Mouse (Mus musculus) adrenal gland, postnatal 25 days (tissue): ENCODE measurements at regions not wholly inside any gene's neighbourhood (a gene's known extent, or its start where the extent isn't known, plus 50 kb on each side); places are given as distances from the start of the nearest gene placed in this dataset.
"Not testable (repeated sequence)": the region's sequence is repeated elsewhere in the genome, so short reads cannot be mapped to it uniquely, and the experiment has no call there.

ENCODE experiments used
- DNase-seq: peaks from one replicate; pipeline ENCODE4 v3.0.0; 2021; ENCODE audit warnings: mixed read lengths

DNA sequence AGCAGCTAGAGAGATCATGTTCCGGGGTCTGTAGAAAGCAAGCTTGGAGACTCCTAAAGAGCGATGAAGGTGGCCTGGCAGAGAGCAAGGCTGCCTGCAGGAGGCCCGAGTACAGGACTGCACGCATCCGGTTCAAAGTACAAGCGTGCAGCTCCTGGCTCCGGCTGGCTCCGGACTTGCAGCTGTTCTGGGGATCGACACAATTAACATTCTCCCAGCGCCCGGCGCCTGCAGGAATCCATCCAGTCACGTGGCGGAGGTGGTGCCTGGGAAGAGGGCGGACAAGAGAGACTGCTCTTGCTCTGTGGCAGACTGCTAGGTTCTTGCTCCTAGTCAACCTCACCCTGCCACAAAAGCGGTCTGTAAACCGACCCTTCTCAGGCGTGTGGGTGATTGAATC lies 86.9 kb downstream of the Bdh1 start:
- peak; percentile 76 for DNase-seq

DNA sequence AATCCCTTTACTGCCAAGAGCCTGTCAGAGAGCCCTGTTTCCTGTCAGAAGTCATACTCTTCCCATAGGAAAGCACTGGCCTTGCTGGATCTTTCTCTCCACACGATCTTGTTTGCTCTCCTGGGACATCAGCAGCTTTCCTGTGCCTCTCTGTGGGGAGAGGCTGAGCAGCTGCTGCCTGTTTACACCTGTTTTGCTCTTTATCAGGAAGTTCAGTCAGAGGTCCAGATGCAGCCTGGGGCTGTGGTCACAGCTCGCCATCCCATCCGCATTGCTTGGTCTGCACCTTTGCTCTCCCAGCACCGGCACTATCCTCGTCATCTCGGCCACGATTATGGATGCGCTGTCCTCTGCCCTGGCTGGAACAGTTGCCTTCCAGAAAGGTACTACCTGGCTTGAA lies 88.0 kb downstream of the Bdh1 start:
- no peak for DNase-seq

DNA sequence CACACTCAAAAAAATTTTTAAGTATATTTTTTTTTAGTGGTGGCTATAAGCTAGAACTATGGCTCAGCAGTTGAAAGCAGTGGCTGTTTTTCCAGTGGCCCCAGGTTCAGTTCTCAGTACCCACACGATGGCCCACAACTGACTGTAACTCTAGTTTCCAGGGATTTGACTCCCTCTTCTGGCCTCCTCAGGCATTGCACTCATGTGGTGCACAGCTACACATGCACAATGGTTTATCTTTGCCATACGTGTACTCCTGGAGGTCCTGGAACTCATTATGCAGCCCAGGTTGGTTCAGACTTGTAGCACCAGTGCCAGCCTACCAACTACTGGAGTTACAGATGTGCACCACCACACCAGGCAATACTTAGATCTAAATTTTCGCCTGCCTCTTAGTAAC lies 96.7 kb downstream of the Bdh1 start:
- no peak for DNase-seq

DNA sequence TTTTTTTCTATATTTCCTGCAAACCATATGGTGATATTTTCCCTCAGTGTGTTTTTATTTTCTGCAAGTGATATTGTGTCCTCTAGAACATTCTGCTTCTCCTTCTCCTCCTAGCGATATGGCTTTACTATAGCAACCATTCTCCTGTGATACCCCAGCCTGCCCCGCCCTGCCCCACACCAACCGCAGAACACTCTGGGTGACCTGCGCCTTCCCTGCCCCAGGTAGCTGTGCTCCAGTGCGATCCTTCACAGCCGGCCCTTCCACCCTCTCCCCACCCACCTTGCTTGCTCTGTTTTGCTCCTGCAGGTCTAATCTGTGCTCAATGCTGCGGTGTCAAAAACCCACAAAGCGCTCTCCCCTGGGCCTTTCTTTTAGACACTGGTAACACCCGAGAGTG lies 98.0 kb downstream of the Bdh1 start:
- no peak for DNase-seq

DNA sequence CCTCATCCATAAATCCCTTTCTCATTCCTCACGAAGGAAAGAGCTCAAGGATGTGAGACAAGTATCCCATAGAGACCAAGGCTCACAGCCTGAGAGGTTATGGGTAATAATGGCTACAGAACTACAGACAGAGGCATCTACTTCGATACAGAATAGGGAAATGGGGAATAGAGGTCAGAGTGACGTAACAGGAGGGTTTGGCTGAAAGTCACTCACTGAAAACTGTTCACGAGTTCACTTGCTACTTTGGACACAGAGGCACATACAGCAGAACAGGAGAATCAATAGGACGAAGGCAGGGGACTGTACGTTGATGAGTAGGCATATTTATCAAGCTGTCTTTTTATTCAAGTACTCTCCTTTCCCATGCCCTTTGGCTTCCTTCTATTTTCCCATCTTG lies 99.7 kb downstream of the Bdh1 start:
- no peak for DNase-seq

DNA sequence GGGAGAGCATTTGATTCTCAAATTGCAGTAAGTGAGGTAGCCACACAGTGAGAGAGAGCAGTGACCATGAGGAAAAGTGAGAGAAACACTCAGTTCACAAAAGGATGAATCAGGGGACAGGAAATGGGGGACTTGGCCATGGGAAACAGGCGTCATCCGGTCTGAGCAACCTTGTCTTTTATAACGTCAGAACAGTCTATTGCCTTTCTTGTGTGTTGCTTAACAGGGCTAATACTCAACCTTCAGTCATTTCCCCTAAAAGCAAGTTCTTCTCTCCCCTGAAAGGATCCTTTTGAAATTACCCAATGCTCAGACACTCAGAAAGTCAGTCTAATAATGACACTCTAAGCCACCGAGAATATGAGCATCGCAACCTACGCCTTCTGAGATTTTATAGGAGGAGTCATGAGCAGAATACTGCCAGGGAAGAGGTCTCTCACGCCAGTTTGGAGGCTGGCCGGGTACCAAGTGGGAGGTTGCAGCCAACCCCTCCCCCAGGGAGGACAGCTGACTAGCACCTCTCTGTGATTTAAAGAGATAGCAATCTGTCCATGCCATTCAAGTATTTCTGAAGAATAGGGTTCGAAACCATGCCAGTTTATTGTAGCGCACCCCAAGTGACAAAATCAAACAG lies 104.7 kb downstream of the Bdh1 start:
- peak; percentile 83 for DNase-seq

DNA sequence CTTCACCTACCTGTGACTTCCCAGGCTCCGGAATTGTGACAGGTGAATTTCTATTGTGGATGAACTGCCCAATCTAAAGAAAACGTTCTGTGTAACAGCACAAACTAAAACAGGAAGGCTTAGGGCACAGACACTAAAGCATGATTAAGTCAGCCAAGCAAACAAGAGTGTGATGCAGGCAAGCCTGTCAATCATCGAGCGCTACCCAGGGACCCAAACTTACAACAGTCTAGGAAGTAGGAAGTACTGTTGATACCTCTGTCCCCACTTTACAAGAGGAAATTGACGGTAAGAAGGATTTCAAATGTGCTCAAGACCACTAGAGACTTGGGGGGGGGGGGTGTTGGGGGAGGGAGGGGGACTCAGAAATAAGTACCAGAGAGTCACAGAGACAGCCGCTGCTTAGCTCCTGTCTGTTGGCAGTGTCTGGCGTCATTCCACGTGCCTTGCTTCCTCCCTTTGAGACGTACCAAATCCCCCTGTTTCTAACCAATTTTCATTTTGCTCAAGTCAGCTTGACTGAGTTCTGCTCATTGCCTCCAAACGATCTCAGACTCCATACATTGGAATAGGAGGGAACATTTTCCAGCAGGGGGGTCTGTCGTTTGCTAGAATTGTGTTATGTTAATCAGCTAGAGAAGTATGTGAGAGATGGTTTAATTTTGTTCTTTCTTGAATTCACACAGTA lies 106.7 kb downstream of the Bdh1 start:
- DNase-seq, result no peak

DNA sequence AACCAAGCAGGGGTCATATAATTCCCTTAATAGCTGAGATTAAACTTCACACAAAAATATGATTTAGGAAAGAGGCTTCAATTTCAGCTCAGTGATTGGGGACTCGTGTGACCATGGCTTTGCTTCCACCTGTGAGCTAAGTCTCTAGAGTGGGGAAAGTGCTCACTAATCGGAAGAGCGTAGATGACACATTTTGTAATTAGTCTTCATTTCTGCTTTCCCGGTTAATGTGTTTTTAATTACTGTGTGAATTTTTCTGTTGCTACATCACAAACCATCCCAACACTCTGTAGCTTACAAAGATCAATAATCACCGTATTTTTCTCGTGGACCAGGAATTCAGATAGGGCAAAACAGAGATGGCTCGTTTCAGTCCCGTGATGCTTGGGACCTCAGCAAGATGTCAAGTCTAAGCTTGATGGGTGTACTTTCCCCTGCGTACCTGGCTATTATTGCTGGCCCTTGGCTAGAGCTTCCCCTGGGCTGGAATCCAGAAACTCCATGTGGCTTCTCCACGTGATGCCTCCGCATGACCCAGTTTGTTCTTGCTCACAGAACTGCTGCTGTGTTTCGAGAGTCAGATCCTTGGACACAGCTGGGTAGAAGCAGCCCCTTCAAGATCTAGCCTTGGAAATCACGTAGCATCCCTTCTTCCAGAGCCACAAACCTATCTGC lies 107.3 kb downstream of the Bdh1 start:
- DNase-seq, result no peak

DNA sequence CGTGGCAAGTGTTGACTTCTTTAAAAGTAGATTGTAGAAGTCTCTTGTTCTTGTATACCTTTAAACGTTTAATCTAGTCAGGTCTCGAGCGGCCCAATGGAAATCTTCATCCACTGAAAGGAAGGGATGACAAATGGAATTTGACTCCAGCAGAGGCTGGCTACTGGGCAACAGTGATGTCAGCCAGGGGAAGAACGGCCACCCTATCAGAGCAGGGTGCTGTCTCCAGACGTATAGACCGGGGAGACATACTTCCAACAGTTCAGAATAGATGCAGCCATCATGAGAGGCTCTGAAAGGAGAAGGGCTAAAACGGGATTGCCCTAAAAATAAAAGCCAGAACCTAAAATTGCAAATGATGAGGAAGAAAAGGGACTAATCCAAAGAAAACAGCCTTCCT lies 108.0 kb downstream of the Bdh1 start:
- DNase-seq, result no peak

DNA sequence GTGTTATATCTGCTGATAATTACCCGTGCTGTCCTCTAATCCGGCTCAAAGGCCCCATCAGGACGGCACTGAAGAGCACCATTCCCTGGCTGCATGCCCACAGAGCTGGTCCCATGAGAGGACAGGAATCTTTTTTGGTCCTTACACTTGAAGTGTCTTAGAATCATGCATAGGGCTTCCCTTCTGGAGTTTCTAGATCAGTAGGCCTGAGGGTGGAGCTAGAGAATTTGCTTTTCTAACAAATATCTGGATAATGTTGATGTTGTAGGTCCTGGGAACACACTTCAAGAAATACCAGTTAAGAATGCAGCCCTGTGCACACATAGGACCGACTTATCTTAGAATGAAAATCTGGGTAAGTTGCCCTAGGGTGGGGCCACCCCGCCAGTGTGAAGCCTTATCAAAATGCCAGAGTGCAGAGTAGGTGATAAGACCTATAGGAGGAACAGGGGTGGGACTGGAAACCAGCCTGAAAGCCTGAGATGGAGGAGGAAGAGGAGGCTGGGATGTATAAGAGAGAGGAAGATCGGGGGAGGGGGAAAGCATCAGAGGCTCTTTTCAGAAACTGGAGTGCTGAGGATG lies 111.2 kb downstream of the Bdh1 start:
- DNase-seq, result no peak

DNA sequence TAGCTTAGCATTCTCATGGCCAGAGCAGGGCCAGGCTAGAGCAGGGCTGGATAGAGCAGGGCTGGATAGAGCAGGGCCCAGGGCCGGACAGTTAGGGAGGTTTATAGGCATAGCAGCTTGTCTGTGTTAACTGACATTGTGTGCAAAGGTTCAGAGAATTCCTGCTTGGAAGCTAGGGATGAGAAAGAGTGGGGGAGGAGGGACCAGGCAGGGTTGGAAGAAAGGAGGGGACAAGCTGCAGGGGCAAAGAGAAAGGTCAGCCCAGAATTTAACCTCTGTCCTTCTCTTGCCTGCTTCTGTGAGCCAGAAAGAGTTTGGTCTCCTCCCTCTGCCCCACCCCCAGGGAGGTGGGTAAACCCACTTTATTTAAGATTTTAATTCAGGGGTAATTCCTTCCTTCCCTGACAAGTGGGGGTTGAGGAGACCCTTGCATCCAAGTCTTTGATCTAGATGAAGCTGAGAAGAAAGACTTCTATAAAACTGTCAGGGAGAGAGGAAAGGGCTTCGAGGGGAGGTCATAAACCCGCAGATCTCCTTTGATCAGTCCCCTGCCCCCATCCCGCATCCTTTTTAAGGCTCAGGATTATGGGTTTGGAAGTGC lies 112.9 kb downstream of the Bdh1 start:
- DNase-seq, result no peak

DNA sequence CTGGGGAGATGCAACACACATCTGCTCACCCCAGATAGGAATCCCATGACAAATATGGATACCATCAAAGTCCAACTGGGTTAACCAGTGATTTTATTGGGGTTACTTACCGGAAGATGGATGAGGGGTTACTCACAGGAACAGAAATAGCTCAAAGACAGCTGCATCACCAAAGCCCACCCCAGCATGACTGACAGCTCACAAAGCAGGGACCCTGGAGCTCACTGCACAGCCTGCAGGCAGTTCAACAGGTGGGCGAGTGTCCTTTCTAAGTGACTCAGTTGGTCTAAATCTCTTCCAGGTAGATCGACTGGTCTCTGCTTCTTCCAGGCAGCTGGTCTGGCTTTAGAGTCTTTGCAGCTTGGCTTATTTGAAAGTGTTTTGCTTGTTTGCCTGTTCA lies 114.2 kb downstream of the Bdh1 start:
- DNase-seq, result no peak

DNA sequence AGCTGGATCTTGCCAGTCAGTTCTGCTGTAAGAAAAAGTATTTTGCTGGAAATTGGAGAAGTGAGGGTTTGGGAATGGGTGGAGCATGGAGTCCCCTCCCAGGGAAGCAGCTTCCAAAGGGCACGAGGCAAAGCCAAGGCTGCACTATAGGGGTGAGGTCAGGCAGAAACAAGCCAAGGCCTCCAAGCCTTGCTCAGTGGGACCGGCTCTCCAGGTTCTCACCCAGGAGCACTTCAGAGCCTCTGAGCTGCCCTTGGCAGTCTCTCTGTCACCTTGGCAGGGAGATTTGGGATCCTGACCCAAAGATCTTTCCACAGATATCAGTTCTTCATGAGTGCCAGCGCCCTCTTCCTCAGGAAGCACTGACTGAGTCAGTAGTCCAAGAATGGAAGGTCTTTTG lies 116.5 kb downstream of the Bdh1 start:
- DNase-seq, result peak; percentile 42

DNA sequence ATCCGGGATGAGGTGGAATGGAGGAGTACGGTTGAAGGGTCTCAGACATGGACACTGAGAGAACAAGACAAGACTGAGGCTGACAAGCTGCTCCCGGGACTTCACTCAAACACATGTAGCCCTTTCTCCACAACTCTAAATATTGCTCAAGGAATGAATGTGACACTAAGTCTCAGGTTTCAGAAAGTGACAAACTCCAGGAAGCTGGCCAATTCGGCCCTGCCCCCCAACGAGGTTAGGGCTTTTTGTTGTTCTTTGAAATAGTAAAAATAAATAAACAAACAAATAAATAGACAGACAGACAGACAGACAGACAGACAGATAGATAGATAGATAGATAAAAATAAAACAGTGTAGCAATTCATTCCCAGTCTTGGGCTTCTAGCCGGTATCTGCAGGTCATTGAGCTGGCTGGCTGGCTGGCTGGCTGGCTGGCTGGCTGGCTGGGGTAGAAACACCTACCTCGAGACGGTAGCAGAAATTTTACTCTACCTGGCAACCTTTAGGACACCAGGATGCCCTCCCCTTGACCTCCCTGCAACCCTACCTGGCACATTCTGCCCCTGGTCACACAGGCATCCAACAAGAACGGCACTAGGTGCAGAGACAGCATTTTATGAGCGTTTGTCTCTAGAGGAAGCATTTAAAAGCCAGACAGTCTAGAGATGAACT lies 119.6 kb upstream of the Dlg1 start:
- DNase-seq, result no peak

DNA sequence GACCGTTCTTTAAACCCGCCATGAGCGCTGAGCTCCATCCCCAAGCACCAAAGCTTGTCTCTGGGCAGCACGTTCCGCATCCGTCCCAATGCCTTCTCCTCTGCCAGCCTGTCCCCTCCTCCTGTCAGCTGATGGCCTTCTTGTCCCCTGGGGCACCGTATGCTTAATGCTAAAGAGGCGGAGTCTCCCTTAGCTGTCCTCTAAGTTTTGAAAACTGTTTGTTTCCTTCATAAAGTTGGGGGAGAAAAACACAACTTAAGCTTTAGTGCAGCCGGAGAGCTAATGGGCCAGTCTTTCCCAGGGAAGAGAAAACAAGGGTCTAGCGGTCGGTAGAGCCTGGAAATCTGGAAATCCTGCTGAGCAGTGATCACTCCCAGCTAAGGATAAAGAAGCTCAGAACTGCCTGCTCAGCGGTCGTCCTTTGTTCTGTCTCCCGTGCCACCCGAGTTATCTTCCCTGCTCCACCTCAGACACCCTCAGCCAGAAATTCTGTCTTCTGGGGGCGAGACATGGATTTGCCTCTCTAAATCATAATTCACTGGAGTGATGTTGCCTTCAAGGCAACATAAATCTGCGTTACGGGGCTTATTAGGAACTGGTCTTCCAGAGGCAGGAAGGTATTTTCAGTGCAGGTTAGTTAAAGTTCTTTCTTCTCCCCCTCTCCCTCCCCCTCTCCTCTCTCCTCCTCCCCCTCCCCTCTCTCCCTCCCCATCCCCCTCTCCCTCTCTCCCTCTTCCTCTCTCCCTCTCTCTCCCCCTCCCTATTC lies 117.0 kb upstream of the Dlg1 start:
- DNase-seq, result peak; percentile 26

DNA sequence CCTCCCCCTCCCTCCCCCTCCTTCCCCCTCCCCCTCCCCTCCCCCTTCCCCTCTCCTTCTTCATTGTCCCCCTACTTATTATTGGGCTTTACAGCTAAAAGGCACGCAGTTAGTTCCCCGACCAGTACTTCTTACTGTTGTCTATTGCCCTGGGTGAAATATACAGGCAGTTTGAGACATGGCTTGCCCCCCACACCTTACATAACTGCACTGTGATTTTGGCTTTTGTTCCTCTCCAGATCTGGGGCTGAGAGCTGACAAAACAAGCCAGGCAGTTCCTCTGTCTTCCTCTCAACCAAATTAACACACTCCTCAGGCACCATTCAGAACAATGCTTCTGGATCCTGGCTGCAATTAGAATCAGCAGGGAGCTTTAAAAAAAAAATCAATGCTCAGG lies 116.4 kb upstream of the Dlg1 start:
- no peak for DNase-seq

DNA sequence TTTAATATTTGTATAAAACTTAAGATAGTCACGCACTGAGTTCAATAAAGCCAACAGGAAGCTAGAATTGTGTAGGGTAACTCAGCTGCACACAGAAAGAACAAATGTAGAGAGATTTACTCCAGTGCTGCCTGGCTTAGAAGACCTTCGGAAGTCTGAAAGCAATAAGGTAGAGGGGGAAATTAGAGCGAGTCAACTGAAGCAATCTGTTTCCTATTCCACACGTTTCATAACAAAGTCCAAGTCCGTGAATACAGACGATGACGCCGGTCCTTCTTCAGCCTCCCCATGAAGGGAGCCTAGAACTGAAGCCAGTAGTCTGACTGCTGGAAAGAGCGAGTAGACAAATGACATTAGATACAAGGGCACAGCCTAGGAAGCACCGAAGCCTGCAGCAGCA lies 115.9 kb upstream of the Dlg1 start:
- DNase-seq, result no peak

DNA sequence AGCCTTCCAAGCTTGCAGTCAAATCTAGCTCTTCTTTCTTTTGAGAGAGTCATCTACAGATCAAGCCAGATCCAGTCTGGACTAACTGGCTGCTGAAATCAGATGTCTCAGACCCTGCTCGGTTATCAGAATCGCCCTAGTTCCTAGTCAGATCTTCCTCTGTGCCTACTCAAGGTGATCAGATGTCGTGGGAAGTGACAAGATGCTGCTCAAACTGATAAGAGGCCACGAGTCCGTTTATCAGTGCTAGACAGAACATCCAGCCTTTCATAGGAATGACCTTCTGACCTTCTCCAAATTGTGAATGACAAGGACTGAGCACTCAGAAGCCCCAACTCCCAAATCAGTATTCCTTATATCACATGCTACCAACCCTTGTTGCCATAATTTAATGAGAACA lies 113.3 kb upstream of the Dlg1 start:
- no peak for DNase-seq

DNA sequence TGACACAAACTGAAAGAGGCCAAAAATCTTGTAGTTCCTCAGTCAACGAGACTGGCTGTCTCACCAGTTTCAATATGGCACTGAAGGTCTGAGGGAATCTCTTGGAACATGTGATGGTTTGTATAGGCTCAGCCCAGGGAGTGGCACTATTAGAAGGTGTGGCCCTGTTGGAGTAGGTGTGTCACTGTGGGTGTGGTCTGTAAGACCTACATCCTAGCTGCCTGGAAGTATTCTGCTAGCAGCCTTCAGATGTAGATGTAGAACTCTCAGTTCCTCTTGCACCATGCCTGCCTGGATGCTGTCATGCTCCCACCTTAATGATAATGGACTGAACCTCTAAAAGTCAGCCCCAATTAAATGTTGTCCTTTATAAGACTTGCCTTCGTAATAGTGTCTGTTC lies 112.7 kb upstream of the Dlg1 start:
- DNase-seq, result not testable (repeated sequence)

DNA sequence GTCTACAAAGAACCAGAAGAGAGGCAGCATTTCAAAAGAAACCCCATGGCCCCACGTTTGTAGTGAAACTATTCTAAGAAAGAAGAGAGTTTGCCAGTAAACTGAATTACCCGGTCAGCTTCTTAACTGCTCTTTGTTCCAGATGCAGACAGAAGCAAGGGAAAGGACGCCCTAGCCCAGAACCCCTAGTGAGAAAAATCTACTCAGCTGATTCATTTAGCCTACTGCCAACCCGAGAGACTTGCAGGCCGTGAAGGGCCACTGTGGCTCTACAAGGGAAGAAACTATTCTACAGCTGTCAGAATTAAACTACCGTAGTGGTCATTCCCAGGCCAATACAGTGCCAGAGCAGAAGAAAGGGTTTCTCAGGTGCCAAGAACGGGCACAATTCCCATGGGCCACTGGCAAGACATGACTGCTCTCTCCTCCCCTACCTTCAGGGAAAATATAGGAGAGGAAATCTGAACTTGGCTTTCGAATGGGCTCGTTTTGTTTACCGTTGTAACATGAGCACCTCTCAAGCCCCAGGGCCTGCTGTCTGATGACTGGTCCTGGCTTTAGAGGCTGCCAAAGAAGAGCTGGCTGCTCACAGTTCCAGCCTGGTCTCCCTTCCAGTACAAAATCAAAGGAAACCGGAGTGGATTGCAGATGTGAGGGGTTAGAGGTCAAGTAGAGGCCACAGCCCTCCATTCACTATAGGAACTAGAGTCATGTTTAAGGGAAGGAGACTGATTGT lies 111.7 kb upstream of the Dlg1 start:
- DNase-seq, result no peak
